Mouse (Mus musculus) embryonic facial prominence, embryonic 12.5 days (tissue): ENCODE measurements around the gene 1600014C23Rik. TPM values are rescaled to one million over a fixed set of nuclear protein-coding genes. Genes with fewer than 3 reads are reported as not detected.
A peak's percentile ranks its signal among the peaks of the same experiment; 100 is the strongest.

Experiments
- ATAC-seq: fragments of 200-750 bp; cut with Nextera tagmentation; 2 replicates; pipeline ENCODE4 v1.8.0; 2017; ENCODE audit not compliant: insufficient number of reproducible peaks, insufficient read depth, low FRiP score, low TSS enrichment
- H3K27ac ChIP-seq: fragments of 300-500 bp; sonication (generic); 2 replicates; pipeline ENCODE4 v1.5.1; 2016; ENCODE audit warnings: mild to moderate bottlenecking
- H3K27me3 ChIP-seq: fragments of 300-500 bp; sonication (generic); 2 replicates; pipeline ENCODE4 v1.6.1; 2016; ENCODE audit warnings: mild to moderate bottlenecking, moderate library complexity
- H3K36me3 ChIP-seq: fragments of 300-500 bp; sonication (generic); 2 replicates; pipeline ENCODE4 v1.6.1; 2016; ENCODE audit warnings: mild to moderate bottlenecking
- H3K4me1 ChIP-seq: fragments of 300-500 bp; sonication (generic); 2 replicates; pipeline ENCODE4 v1.6.1; 2016
- H3K4me2 ChIP-seq: fragments of 300-500 bp; sonication (generic); replicated peaks from 2 replicates; pipeline ENCODE4 v1.6.1; 2016; ENCODE audit warnings: mild to moderate bottlenecking, moderate library complexity
- H3K4me3 ChIP-seq: fragments of 300-500 bp; sonication (generic); 2 replicates; pipeline ENCODE4 v1.5.1; 2016; ENCODE audit warnings: mild to moderate bottlenecking
- H3K9ac ChIP-seq: fragments of 300-500 bp; sonication (generic); 2 replicates; pipeline ENCODE4 v1.6.1; 2016; ENCODE audit warnings: mild to moderate bottlenecking, moderate library complexity
- H3K9me3 ChIP-seq: fragments of 300-500 bp; sonication (generic); 2 replicates; pipeline ENCODE4 v1.6.1; 2016; ENCODE audit warnings: mild to moderate bottlenecking, moderate library complexity
- WGBS: fragments of 180-500 bp; shearing (Covaris S2); methylation state at CpG from one replicate; pipeline ENCODE4 v1.1.7; 2016; 5-methylcytosine and 5-hydroxymethylcytosine counted together
- polyA plus RNA-seq: library from polyadenylated mRNA; unstranded; fragments of >200 nt; fragmentation: Nextera tagmentation; extraction: Ambion mirVana; gene quantifications from 2 replicates; pipeline ENCODE4 v1.2.1, GENCODE M21; 2016

Gene 1600014C23Rik
- polyA plus RNA-seq, 1 experiment from 2014 or later, result 0.47 TPM

GRCm38 (mm10) chr17:45686093-45686619 is 47.5 kb downstream of the 1600014C23Rik start, which contains the start of gene Mrpl14:
Mrpl14 (plus strand) TSS chr17:45686322.
- H3K9ac ChIP-seq, result peak within 1 kb of the TSS; percentile 89
- peak within 1 kb of the TSS; percentile 74 for H3K4me2 ChIP-seq
- H3K27ac ChIP-seq, result peak within 1 kb of the TSS; percentile 84
- no peaks in the 10 kb centered on the region for H3K9me3 ChIP-seq
- peak within 1 kb of the TSS; percentile 89 for H3K4me3 ChIP-seq
- peak; percentile 80 for ATAC-seq
- no peaks in the 10 kb centered on the region for H3K36me3 ChIP-seq
- 2% methylated on average over 42 of the region's 50 CpGs for WGBS
- H3K4me1 ChIP-seq, result peaks cover 23% of the 10 kb centered on the region
- H3K27me3 ChIP-seq, result no peaks in the 10 kb centered on the region

- Histone ChIP-seq H3K9me3 (no peaks in the 10 kb centered on the region), H3K27me3 (no peaks in the 10 kb centered on the region), H3K27ac (peak overlapping the region; percentile 77), H3K4me3 (peak overlapping the region; percentile 89), H3K9ac (peak overlapping the region; percentile 89), H3K4me2 (peak overlapping the region; percentile 74), H3K36me3 (no peaks in the 10 kb centered on the region), H3K4me1 (peaks cover 29% of the 10 kb centered on the region)
- ATAC-seq, result peak; percentile 64
- under 1% methylated on average over 58 of the region's 58 CpGs for WGBS
Observed at GRCm38 (mm10) chr17:45685171-45686092, 48.2 kb downstream of the 1600014C23Rik start.

GRCm38 (mm10) chr17:45684667-45685131 is 48.9 kb downstream of the 1600014C23Rik start:
- Histone ChIP-seq H3K27me3 (no peaks in the 10 kb centered on the region), H3K9ac (peak overlapping the region; percentile 89), H3K4me2 (peak overlapping the region; percentile 74), H3K9me3 (no peaks in the 10 kb centered on the region), H3K36me3 (no peaks in the 10 kb centered on the region), H3K4me3 (peak overlapping the region; percentile 89), H3K4me1 (peaks cover 29% of the 10 kb centered on the region), H3K27ac (peak overlapping the region; percentile 77; the same call in 1 of the 2 replicates)
- WGBS, result 29% methylated on average over 14 of the region's 14 CpGs
- no peak for ATAC-seq

Other genes with a start within 250 kb of the 1600014C23Rik start
- 25.7 and 26.6 TPM in 2 replicates for gene Aars2, start 227.0 kb downstream of the 1600014C23Rik start, polyA plus RNA-seq
- 1.4 and 1.6 TPM in 2 replicates for gene Tcte1, start 210.4 kb downstream of the 1600014C23Rik start, polyA plus RNA-seq
- gene Tmem151b, start 184.2 kb downstream of the 1600014C23Rik start, polyA plus RNA-seq, result 9.2 and 11.1 TPM in 2 replicates
- 6.7 and 8.3 TPM in 2 replicates for gene Nfkbie, start 178.1 kb downstream of the 1600014C23Rik start, polyA plus RNA-seq
- 108 and 109 TPM in 2 replicates for gene Slc35b2, start 170.0 kb downstream of the 1600014C23Rik start, polyA plus RNA-seq
- gene Hsp90ab1, start 160.6 kb downstream of the 1600014C23Rik start, polyA plus RNA-seq, result 1,470 and 1,480 TPM in 2 replicates
- 59.1 and 60.5 TPM in 2 replicates for gene Slc29a1, start 134.2 kb downstream of the 1600014C23Rik start, polyA plus RNA-seq
- 9.2 and 10.7 TPM in 2 replicates for gene Mymx, start 131.7 kb downstream of the 1600014C23Rik start, polyA plus RNA-seq
- 0.75 and 0.91 TPM in 2 replicates for gene Capn11, start 74.5 kb downstream of the 1600014C23Rik start, polyA plus RNA-seq
- 137 and 153 TPM in 2 replicates for gene Mrpl14, start 47.5 kb downstream of the 1600014C23Rik start, polyA plus RNA-seq
- 43.1 and 45.4 TPM in 2 replicates for gene Tmem63b, start 46.9 kb downstream of the 1600014C23Rik start, polyA plus RNA-seq